Mouse (Mus musculus): ENCODE data around the gene 2810408A11Rik. TPM values are rescaled to one million over a fixed set of nuclear protein-coding genes. Genes with fewer than 3 reads are reported as not detected.

Gene 2810408A11Rik
- polyA plus RNA-seq, 1 experiment = 0.38 TPM

GRCm38 (mm10) chr11:69858113-69858998 lies 42.4 kb downstream of the 2810408A11Rik start, which contains the start of gene Tnk1:
Gene Tnk1 (minus strand): TSS chr11:69858730.
- no peak within 1 kb of the TSS for H3K27ac ChIP-seq (ENCODE audit: insufficient read depth, low read length)
- TF ChIP-seq POLR2A (IDR thresholded peaks at IDR 0.05; ENCODE audit: extremely low read depth, insufficient read depth, low read length) (no peak), CTCF (IDR thresholded peaks at IDR 0.05; ENCODE audit: extremely low read depth, insufficient read depth, low read length) (no peak)
- H3K4me1 ChIP-seq (ENCODE audit: control insufficient read depth, insufficient read depth, low read length) = no peaks in the 10 kb centered on the region
- no peak within 1 kb of the TSS for H3K4me3 ChIP-seq (ENCODE audit: insufficient read depth, low read length)

GRCm38 (mm10) chr11:69855347-69855746 lies 45.4 kb downstream of the 2810408A11Rik start:
- H3K4me1 ChIP-seq (ENCODE audit: control insufficient read depth, insufficient read depth, low read length) = no peaks in the 10 kb centered on the region

GRCm38 (mm10) chr11:69854680-69855079 lies 46.1 kb downstream of the 2810408A11Rik start:
- TF ChIP-seq POLR2A (IDR thresholded peaks at IDR 0.05; ENCODE audit: extremely low read depth, insufficient read depth, low read length) (no peak), CTCF (IDR thresholded peaks at IDR 0.05; ENCODE audit: extremely low read depth, insufficient read depth, low read length) (no peak)

More at GRCm38 (mm10) chr11:69855347-69855746, 45.4 kb downstream of the 2810408A11Rik start:
- TF ChIP-seq CTCF (IDR thresholded peaks at IDR 0.05; ENCODE audit: extremely low read depth, insufficient read depth, low read length) = no peak
- no peak overlapping the region for H3K4me3 ChIP-seq (ENCODE audit: insufficient read depth, low read length)
- H3K27ac ChIP-seq (ENCODE audit: insufficient read depth, low read length) = no peak overlapping the region

GRCm38 (mm10) chr11:69853994-69854393 lies 46.8 kb downstream of the 2810408A11Rik start:
- Histone ChIP-seq H3K4me1 (ENCODE audit: control insufficient read depth, insufficient read depth, low read length) (no peaks in the 10 kb centered on the region), H3K27ac (ENCODE audit: insufficient read depth, low read length) (no peak overlapping the region), H3K4me3 (ENCODE audit: insufficient read depth, low read length) (no peak overlapping the region)
- TF ChIP-seq POLR2A (IDR thresholded peaks at IDR 0.05; ENCODE audit: extremely low read depth, insufficient read depth, low read length) (no peak), CTCF (IDR thresholded peaks at IDR 0.05; ENCODE audit: extremely low read depth, insufficient read depth, low read length) (no peak)

More at GRCm38 (mm10) chr11:69854680-69855079, 46.1 kb downstream of the 2810408A11Rik start:
- H3K4me1 ChIP-seq (ENCODE audit: control insufficient read depth, insufficient read depth, low read length) = no peaks in the 10 kb centered on the region
- H3K4me3 ChIP-seq (ENCODE audit: insufficient read depth, low read length) = no peak overlapping the region
- H3K27ac ChIP-seq (ENCODE audit: insufficient read depth, low read length) = no peak overlapping the region

- Histone ChIP-seq H3K27ac (ENCODE audit: insufficient read depth, low read length) (no peak overlapping the region), H3K4me1 (ENCODE audit: control insufficient read depth, insufficient read depth, low read length) (no peaks in the 10 kb centered on the region), H3K4me3 (ENCODE audit: insufficient read depth, low read length) (no peak overlapping the region)
- TF ChIP-seq POLR2A (IDR thresholded peaks at IDR 0.05; ENCODE audit: extremely low read depth, insufficient read depth, low read length) (no peak), CTCF (IDR thresholded peaks at IDR 0.05; ENCODE audit: extremely low read depth, insufficient read depth, low read length) (no peak)
Measured at GRCm38 (mm10) chr11:69850754-69851153, 50.0 kb downstream of the 2810408A11Rik start.

GRCm38 (mm10) chr11:69849884-69850283 lies 50.9 kb downstream of the 2810408A11Rik start:
- TF ChIP-seq POLR2A (IDR thresholded peaks at IDR 0.05; ENCODE audit: extremely low read depth, insufficient read depth, low read length) = no peak
- TF ChIP-seq CTCF (IDR thresholded peaks at IDR 0.05; ENCODE audit: extremely low read depth, insufficient read depth, low read length) = no peak
- Histone ChIP-seq H3K4me3 (ENCODE audit: insufficient read depth, low read length) (no peak overlapping the region), H3K27ac (ENCODE audit: insufficient read depth, low read length) (no peak overlapping the region), H3K4me1 (ENCODE audit: control insufficient read depth, insufficient read depth, low read length) (no peaks in the 10 kb centered on the region)

- TF ChIP-seq POLR2A (IDR thresholded peaks at IDR 0.05; ENCODE audit: extremely low read depth, insufficient read depth, low read length) = no peak
- TF ChIP-seq CTCF (IDR thresholded peaks at IDR 0.05; ENCODE audit: extremely low read depth, insufficient read depth, low read length) = no peak
- Histone ChIP-seq H3K27ac (ENCODE audit: insufficient read depth, low read length) (no peak overlapping the region), H3K4me3 (ENCODE audit: insufficient read depth, low read length) (no peak overlapping the region), H3K4me1 (ENCODE audit: control insufficient read depth, insufficient read depth, low read length) (no peaks in the 10 kb centered on the region)
Measured at GRCm38 (mm10) chr11:69849128-69849527, 51.7 kb downstream of the 2810408A11Rik start.

GRCm38 (mm10) chr11:69848021-69848420 lies 52.8 kb downstream of the 2810408A11Rik start:
- TF ChIP-seq CTCF (IDR thresholded peaks at IDR 0.05; ENCODE audit: extremely low read depth, insufficient read depth, low read length) = no peak
- no peak for TF ChIP-seq POLR2A (IDR thresholded peaks at IDR 0.05; ENCODE audit: extremely low read depth, insufficient read depth, low read length)
- Histone ChIP-seq H3K4me1 (ENCODE audit: control insufficient read depth, insufficient read depth, low read length) (no peaks in the 10 kb centered on the region), H3K27ac (ENCODE audit: insufficient read depth, low read length) (no peak overlapping the region), H3K4me3 (ENCODE audit: insufficient read depth, low read length) (no peak overlapping the region)

Other genes starting within 250 kb of the 2810408A11Rik start
- 0.25 and 0.28 TPM in 2 replicates for gene Sox15, start 245.7 kb downstream of the 2810408A11Rik start, polyA plus RNA-seq (2012; rRNA removed)
- 89.7 and 92.8 TPM in 2 replicates for gene Mpdu1, start 238.3 kb downstream of the 2810408A11Rik start, polyA plus RNA-seq (2012; rRNA removed)
- gene Cd68, start 234.8 kb downstream of the 2810408A11Rik start, polyA plus RNA-seq (2012; rRNA removed) = 11.3 and 13.1 TPM in 2 replicates
- gene Eif4a1, start 228.6 kb downstream of the 2810408A11Rik start, polyA plus RNA-seq (2012; rRNA removed) = 323 and 335 TPM in 2 replicates
- gene Senp3, start 218.9 kb downstream of the 2810408A11Rik start, polyA plus RNA-seq (2012; rRNA removed) = 120 and 133 TPM in 2 replicates
- 6.1 and 7.5 TPM in 2 replicates for gene Tnfsf13, start 215.2 kb downstream of the 2810408A11Rik start, polyA plus RNA-seq (2012; rRNA removed)
- 19.8 and 22.5 TPM in 2 replicates for gene Tnfsf12, start 205.1 kb downstream of the 2810408A11Rik start, polyA plus RNA-seq (2012; rRNA removed)
- gene Tnfsfm13, start 204.9 kb downstream of the 2810408A11Rik start, polyA plus RNA-seq (2012; rRNA removed) = 3.8 and 4.3 TPM in 2 replicates
- 21.7 and 23.2 TPM in 2 replicates for gene Polr2a, start 142.3 kb downstream of the 2810408A11Rik start, polyA plus RNA-seq (2012; rRNA removed)
- 0.06 TPM in 1 of 2 replicates, not detected in the other for gene Slc35g3, start 139.0 kb downstream of the 2810408A11Rik start, polyA plus RNA-seq (2012; rRNA removed)
- 56.7 and 58.2 TPM in 2 replicates for gene Zbtb4, start 135.1 kb downstream of the 2810408A11Rik start, polyA plus RNA-seq (2012; rRNA removed)
- 1.4 and 2.1 TPM in 2 replicates for gene Chrnb1, start 105.0 kb downstream of the 2810408A11Rik start, polyA plus RNA-seq (2012; rRNA removed)
- gene Fgf11, start 99.1 kb downstream of the 2810408A11Rik start, polyA plus RNA-seq (2012; rRNA removed) = 17.3 and 17.6 TPM in 2 replicates
- gene Tmem102, start 95.4 kb downstream of the 2810408A11Rik start, polyA plus RNA-seq (2012; rRNA removed) = 0.06 TPM in 1 of 2 replicates, not detected in the other
- not detected in 2 replicates for gene Gm39566, start 85.7 kb downstream of the 2810408A11Rik start, polyA plus RNA-seq (2012; rRNA removed)
- not detected in 2 replicates for gene Spem2, start 82.5 kb downstream of the 2810408A11Rik start, polyA plus RNA-seq (2012; rRNA removed)
- 0.10 and 0.15 TPM in 2 replicates for gene Spem1, start 78.8 kb downstream of the 2810408A11Rik start, polyA plus RNA-seq (2012; rRNA removed)
- gene Nlgn2, start 63.2 kb downstream of the 2810408A11Rik start, polyA plus RNA-seq (2012; rRNA removed) = 112 and 116 TPM in 2 replicates
- gene Tmem256, start 62.5 kb downstream of the 2810408A11Rik start, polyA plus RNA-seq (2012; rRNA removed) = 234 and 244 TPM in 2 replicates
- 35.3 and 36.5 TPM in 2 replicates for gene Plscr3, start 54.6 kb downstream of the 2810408A11Rik start, polyA plus RNA-seq (2012; rRNA removed)
- gene Tnk1, start 42.3 kb downstream of the 2810408A11Rik start, polyA plus RNA-seq (2012; rRNA removed) = 0.08 and 0.25 TPM in 2 replicates
- not detected in 2 replicates for gene Tmem95, start 23.0 kb downstream of the 2810408A11Rik start, polyA plus RNA-seq (2012; rRNA removed)
- 1.5 and 1.7 TPM in 2 replicates for gene Kctd11, start 19.6 kb downstream of the 2810408A11Rik start, polyA plus RNA-seq (2012; rRNA removed)
- gene Acap1, start 5.4 kb downstream of the 2810408A11Rik start, polyA plus RNA-seq (2012; rRNA removed) = 0.13 and 0.26 TPM in 2 replicates
- 98.3 and 107 TPM in 2 replicates for gene Neurl4, start 85 bp upstream of the 2810408A11Rik start, polyA plus RNA-seq (2012; rRNA removed)
- 53.5 and 55.2 TPM in 2 replicates for gene Gps2, start 12.9 kb upstream of the 2810408A11Rik start, polyA plus RNA-seq (2012; rRNA removed)
- 577 and 581 TPM in 2 replicates for gene Eif5a, start 21.0 kb upstream of the 2810408A11Rik start, polyA plus RNA-seq (2012; rRNA removed)
- gene Ybx2, start 34.8 kb upstream of the 2810408A11Rik start, polyA plus RNA-seq (2012; rRNA removed) = 18.1 and 21.1 TPM in 2 replicates
- 1.5 and 1.7 TPM in 2 replicates for gene Slc2a4, start 47.2 kb upstream of the 2810408A11Rik start, polyA plus RNA-seq (2012; rRNA removed)
- not detected in 2 replicates for gene Cldn7, start 63.8 kb upstream of the 2810408A11Rik start, polyA plus RNA-seq (2012; rRNA removed)
- 121 and 139 TPM in 2 replicates for gene Ctdnep1, start 80.2 kb upstream of the 2810408A11Rik start, polyA plus RNA-seq (2012; rRNA removed)
- gene Elp5, start 81.5 kb upstream of the 2810408A11Rik start, polyA plus RNA-seq (2012; rRNA removed) = 121 and 126 TPM in 2 replicates
- 330 and 334 TPM in 2 replicates for gene Gabarap, start 90.2 kb upstream of the 2810408A11Rik start, polyA plus RNA-seq (2012; rRNA removed)
- gene Phf23, start 94.8 kb upstream of the 2810408A11Rik start, polyA plus RNA-seq (2012; rRNA removed) = 37.6 and 38.2 TPM in 2 replicates
- 26.9 and 30.4 TPM in 2 replicates for gene Dvl2, start 99.6 kb upstream of the 2810408A11Rik start, polyA plus RNA-seq (2012; rRNA removed)
- 66.5 and 71.6 TPM in 2 replicates for gene Acadvl, start 114.4 kb upstream of the 2810408A11Rik start, polyA plus RNA-seq (2012; rRNA removed)
- gene Dlg4, start 116.0 kb upstream of the 2810408A11Rik start, polyA plus RNA-seq (2012; rRNA removed) = 816 and 828 TPM in 2 replicates
- gene Asgr1, start 153.1 kb upstream of the 2810408A11Rik start, polyA plus RNA-seq (2012; rRNA removed) = 2.3 and 3.5 TPM in 2 replicates
- gene Asgr2, start 191.7 kb upstream of the 2810408A11Rik start, polyA plus RNA-seq (2012; rRNA removed) = 0.23 TPM in 2 replicates
- 0.63 and 0.95 TPM in 2 replicates for gene Mgl2, start 229.3 kb upstream of the 2810408A11Rik start, polyA plus RNA-seq (2012; rRNA removed)